Mouse (Mus musculus) megakaryocyte, embryonic 14.5 days (primary cell): ENCODE data around the gene Ctsw. TPM values are rescaled to one million over a fixed set of nuclear protein-coding genes. Genes with fewer than 3 reads are reported as not detected.

ENCODE experiments used
- H3K27me3 ChIP-seq: replicated peaks from 2 replicates; pipeline ENCODE3; 2012; ENCODE audit warnings: inconsistent platforms
- H3K36me3 ChIP-seq: replicated peaks from 2 replicates; pipeline ENCODE3; 2012; ENCODE audit warnings: low read length, inconsistent platforms, mixed read lengths
- H3K4me1 ChIP-seq: 2 replicates; pipeline ENCODE4 v1.6.1; 2012; ENCODE audit warnings: inconsistent platforms
- H3K4me3 ChIP-seq: replicated peaks from 2 replicates; pipeline ENCODE3; 2012; ENCODE audit warnings: moderate library complexity, mild to moderate bottlenecking, inconsistent platforms
- H3K9me3 ChIP-seq: 2 replicates; pipeline ENCODE4 v1.6.1; 2012; ENCODE audit warnings: inconsistent platforms
- FLI1 ChIP-seq: IDR thresholded peaks from 2 replicates; pipeline ENCODE4 v1.6.1; 2012; ENCODE audit warnings: low read length, inconsistent platforms, mixed read lengths
- GATA1 ChIP-seq: IDR thresholded peaks from 3 replicates; pipeline ENCODE4 v1.6.1; 2012; ENCODE audit warnings: mixed read lengths, low read length, inconsistent platforms, borderline replicate concordance
- polyA plus RNA-seq: library from polyadenylated mRNA; stranded (reverse); fragments of >175 nt; gene quantifications from 2 replicates; pipeline ENCODE4 v1.2.3, GENCODE M21; 2012; ENCODE audit warnings: low replicate concordance; ENCODE audit not compliant: insufficient read depth

Ctsw gene
- polyA plus RNA-seq, 1 experiment = not detected

GRCm38 (mm10) chr19:5465037-5465436, 3.3 kb downstream of the Ctsw start:
- peaks cover 68% of the 10 kb centered on the region for H3K4me1 ChIP-seq
- TF ChIP-seq GATA1 = no peak
- H3K27me3 ChIP-seq = peaks cover 4% of the 10 kb centered on the region
- no peaks in the 10 kb centered on the region for H3K9me3 ChIP-seq
- H3K4me3 ChIP-seq = no peak overlapping the region
- H3K36me3 ChIP-seq = peaks cover 67% of the 10 kb centered on the region

DNA sequence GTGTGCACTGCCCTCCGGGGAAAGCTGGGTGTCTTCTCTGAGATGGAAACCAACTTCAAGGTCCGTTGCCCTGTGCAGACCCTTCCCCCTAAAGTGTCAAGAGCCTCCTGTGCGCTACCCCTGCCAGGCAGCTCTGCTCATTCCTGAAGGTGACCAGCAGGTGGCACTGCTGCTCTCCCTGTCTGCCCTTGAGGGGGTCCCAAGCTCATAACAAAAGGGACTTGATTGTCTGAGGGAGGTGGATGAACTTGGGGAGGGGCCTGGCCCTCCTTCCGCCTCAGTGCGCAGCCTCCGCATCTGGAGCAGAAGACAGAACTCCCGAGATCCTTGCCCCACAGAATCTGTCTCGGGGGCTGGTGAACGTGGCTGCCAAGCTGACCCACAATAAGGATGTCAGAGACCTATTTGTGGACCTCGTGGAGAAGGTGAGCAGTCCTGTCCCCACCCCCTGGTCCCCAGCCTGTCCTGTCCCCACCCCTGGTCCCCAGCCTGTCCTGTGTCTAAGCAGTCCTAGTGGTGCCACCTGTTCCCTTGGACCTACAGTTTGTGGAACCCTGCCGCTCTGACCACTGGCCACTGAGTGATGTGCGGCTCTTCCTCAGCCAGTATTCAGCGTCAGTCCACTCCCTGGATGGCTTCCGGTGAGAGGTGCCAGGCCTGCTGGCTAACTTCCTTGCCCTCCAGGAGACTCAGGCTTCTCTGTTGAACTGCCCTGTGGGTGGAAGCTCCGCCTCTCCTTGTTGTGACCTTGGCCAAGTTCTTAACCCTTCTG, 4.3 kb downstream of the Ctsw start:
- TF ChIP-seq FLI1 = no peak
- no peak for TF ChIP-seq GATA1
- peaks cover 72% of the 10 kb centered on the region for H3K4me1 ChIP-seq
- H3K27me3 ChIP-seq = no peaks in the 10 kb centered on the region
- H3K36me3 ChIP-seq = peaks cover 67% of the 10 kb centered on the region
- no peak overlapping the region for H3K4me3 ChIP-seq
- H3K9me3 ChIP-seq = no peaks in the 10 kb centered on the region

DNA sequence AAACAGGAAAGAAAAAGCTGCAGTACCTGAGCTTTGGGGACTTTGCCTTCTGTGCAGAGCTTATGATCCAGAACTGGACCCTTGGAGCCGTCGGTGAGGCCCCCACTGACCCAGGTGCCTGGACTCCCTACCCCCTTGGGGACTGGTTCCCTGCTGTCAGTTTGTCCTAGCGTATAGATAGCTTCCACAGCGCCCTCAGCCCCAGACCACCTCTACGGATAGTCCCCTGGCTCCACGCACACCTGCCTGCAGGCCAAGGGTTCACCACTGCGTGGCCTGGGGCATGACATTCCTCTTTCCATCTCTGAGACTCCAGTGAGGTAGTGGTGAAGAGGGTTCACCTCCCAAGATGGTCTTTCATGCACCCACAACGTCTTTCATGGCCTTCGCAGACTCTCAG, 5.1 kb downstream of the Ctsw start:
- no peaks in the 10 kb centered on the region for H3K27me3 ChIP-seq
- no peaks in the 10 kb centered on the region for H3K9me3 ChIP-seq
- H3K4me1 ChIP-seq = peaks cover 73% of the 10 kb centered on the region
- no peak overlapping the region for H3K4me3 ChIP-seq
- H3K36me3 ChIP-seq = peaks cover 67% of the 10 kb centered on the region
- TF ChIP-seq GATA1 = no peak
- TF ChIP-seq FLI1 = no peak

- Histone ChIP-seq H3K4me3 (peak overlapping the region; percentile 100), H3K4me1 (peaks cover 66% of the 10 kb centered on the region), H3K9me3 (no peaks in the 10 kb centered on the region), H3K36me3 (peaks cover 51% of the 10 kb centered on the region), H3K27me3 (no peaks in the 10 kb centered on the region)
- TF ChIP-seq GATA1 = no peak
- no peak for TF ChIP-seq FLI1
Measured at GRCm38 (mm10) chr19:5461411-5461810, 6.9 kb downstream of the Ctsw start.

DNA sequence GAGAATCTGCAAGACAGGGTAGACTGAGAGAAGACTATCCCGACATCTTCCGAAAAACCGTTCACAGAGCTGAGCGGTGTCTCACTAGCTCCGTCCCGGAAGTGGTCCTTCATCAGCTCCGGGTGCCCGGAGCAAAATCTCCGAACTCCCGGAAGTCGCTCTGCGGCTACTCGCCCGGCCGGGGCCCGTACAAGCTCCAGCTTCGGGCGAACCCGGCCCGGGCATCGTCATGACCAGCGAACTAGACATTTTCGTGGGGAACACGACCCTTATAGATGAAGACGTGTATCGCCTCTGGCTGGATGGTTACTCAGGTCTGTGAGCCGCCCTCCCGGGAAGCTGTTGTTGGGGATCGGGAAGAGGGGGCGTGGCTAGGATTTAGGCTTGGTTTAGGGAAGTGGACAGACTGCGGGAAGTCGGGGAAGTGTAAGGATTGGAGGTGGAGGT, 7.8 kb downstream of the Ctsw start, which contains the start of gene Fibp:
Gene Fibp, plus strand, starts transcription at position 151 of the 447 bp plus-strand sequence.
- Histone ChIP-seq H3K9me3 (no peaks in the 10 kb centered on the region), H3K4me1 (peaks cover 69% of the 10 kb centered on the region), H3K27me3 (no peaks in the 10 kb centered on the region), H3K36me3 (peaks cover 42% of the 10 kb centered on the region), H3K4me3 (peak within 1 kb of the TSS; percentile 100)
- no peak for TF ChIP-seq FLI1
- TF ChIP-seq GATA1 = no peak

DNA sequence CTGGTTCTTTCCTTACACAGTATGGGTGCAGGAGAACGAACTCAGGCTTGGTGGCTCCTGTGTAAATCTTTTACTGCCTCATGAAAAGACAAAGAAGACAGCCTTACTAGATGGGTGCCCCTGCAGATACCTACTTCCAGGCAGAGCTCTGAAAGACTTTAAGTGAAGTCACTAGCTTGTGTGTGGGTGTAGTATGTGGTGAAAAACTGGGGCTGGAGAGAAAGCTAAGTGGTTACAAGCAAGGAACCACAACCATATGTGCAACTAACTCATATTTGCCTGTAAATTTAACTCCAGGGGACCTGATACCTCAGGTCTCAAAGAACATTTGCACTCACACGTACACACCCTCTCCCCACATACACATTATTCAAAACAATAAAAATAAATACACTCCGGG, 8.4 kb downstream of the Ctsw start:
- H3K36me3 ChIP-seq = peaks cover 42% of the 10 kb centered on the region
- TF ChIP-seq FLI1 = no peak
- TF ChIP-seq GATA1 = no peak

GRCm38 (mm10) chr19:5459019-5459418, 9.3 kb downstream of the Ctsw start:
- no peak overlapping the region for H3K4me3 ChIP-seq
- H3K9me3 ChIP-seq = no peaks in the 10 kb centered on the region
- H3K4me1 ChIP-seq = peaks cover 65% of the 10 kb centered on the region
- TF ChIP-seq GATA1 (no peak), FLI1 (no peak)
- H3K36me3 ChIP-seq = peaks cover 42% of the 10 kb centered on the region
- no peaks in the 10 kb centered on the region for H3K27me3 ChIP-seq

More for the DNA sequence above, 8.4 kb downstream of the Ctsw start:
- H3K4me3 ChIP-seq = peak overlapping the region; percentile 100
- H3K27me3 ChIP-seq = no peaks in the 10 kb centered on the region
- H3K4me1 ChIP-seq = peaks cover 71% of the 10 kb centered on the region
- H3K9me3 ChIP-seq = no peaks in the 10 kb centered on the region

DNA sequence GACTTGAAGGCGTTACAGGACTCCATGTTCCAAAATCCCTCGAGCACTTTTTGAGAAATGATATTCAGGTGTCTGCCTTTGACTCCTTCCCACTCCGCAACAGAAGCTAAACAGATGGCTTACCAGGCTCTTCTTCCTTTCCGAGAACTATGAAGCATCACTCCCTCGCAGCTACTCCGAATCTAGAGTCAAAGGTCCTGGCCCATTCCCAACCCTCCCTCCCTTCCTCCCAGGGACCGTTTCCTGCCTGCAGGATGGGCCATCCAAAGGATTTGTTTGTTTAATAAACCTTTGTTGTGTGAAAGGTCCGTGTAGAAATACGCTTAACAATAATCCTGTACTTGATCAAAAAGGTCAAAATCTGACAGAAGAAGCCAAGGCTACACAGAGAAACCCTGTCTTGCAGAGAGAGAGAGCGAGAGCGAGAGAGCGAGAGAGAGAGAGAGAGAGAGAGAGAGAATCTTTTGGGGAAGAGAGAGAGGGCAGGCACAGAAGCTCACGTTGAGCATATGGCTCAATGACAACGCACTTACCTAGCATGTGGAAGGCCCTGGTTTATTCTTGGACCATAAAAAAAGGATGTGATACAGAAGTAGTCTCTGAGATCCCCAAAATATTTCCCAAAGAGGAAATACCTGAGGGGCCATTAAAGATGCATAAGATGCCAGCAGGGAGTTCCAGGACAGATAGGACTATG, 10.4 kb downstream of the Ctsw start, which contains the start of gene Ccdc85b:
Gene Ccdc85b, minus strand, starts transcription at position 149 of the 697 bp plus-strand sequence.
- TF ChIP-seq FLI1 = no peak
- TF ChIP-seq GATA1 = no peak
- no peaks in the 10 kb centered on the region for H3K9me3 ChIP-seq
- H3K4me1 ChIP-seq = peaks cover 57% of the 10 kb centered on the region
- no peaks in the 10 kb centered on the region for H3K27me3 ChIP-seq
- H3K4me3 ChIP-seq = peak within 1 kb of the TSS; percentile 97
- peaks cover 35% of the 10 kb centered on the region for H3K36me3 ChIP-seq

DNA sequence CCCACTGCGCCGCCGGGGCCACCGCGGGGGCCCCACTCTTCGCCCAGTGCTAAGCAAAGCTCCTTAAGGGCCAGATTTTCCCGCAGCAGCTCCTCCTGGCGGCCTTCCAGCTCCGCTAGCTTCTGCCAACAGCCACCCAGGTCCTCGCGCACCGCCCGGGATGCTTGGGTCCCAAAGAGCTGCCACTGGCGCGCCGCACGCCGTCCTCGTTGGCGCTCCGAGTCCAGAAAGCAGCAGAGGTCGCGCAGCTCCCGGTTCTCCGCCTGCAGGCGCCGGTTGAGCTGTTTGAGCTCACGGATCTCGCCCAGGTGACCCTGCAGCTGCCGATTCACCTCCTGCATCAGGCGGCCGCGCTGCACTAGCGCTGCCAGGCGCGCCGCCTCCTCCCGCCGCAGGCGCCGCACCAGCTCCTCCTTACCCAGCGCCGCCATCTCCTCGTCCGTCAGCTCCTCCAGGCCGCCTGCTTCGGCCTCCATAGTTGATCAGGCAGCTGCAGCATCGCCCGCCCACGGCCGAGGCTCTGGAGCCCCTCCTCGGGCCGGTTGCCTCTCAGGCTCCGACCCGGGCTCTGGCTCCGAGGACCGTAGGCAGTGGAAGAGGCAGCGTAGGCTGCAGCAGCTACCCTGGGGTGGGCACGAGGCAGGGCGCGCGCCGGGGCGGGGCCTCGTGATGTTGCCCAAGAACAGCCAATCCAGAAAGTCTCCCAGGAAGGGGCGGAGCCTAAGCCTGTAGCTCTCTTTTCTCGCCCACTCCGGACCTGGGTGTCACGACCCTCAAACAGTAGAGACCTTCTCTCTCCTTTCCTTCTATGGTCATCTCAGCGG, 11.2 kb downstream of the Ctsw start:
- peaks cover 28% of the 10 kb centered on the region for H3K36me3 ChIP-seq
- no peaks in the 10 kb centered on the region for H3K27me3 ChIP-seq
- no peaks in the 10 kb centered on the region for H3K9me3 ChIP-seq
- H3K4me3 ChIP-seq = peak overlapping the region; percentile 97
- TF ChIP-seq FLI1 (no peak), GATA1 (no peak)
- H3K4me1 ChIP-seq = peaks cover 57% of the 10 kb centered on the region
